Mouse (Mus musculus): ENCODE results near the gene Kcnv2. TPM values are rescaled to one million over a fixed set of nuclear protein-coding genes. Genes with fewer than 3 reads are reported as not detected.

The Kcnv2 gene
- total RNA-seq (2015; ENCODE audit: low replicate concordance) (not detected in 2 replicates), total RNA-seq (2017; ENCODE audit: low replicate concordance) (not detected in 2 replicates)

DNA sequence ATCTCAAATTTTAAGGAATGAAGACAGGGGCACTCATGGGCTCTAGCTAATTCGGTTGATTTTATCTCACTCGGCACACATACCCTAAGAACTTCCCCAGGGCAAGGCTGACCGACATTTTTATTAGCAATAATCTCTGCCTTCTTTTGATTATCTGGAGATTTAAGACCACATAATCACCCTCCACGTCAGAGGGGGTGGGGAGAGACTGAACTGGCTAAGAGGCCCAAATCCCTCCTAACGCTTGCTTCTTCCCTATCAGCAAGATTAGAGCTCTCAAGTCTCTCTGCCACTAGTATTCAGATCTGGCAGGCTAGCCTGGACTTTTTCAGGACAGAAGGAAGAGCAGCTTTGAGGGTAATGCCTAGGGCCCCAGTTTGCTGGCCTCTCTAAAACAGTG is at the start of gene Kcnv2:
TSS of gene Kcnv2 (plus strand) at position 308 of the 400 bp plus-strand sequence.
- no peak for ATAC-seq (replicated peaks; ENCODE audit: low FRiP score, poor library complexity, severe bottlenecking)

DNA sequence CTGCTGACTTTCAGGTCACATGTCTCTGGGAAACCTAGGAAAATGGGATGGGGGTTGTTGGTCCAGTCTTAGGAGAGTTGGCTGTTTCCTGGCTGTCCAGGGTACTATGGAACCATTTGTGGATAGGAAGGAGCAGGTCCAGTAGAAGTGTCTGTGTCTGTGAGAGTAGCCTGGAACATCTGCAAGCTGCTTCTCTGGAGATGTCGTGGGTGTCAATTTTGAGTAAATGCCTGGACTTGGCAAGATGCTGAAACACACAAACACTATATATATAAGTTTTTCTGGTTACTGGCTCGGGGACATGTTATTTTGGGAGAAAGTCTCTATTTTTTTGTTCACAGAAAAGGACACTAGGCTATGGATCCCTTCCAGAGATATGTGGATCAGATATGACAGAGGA is 49.0 kb upstream of the Kcnv2 start:
- ATAC-seq (replicated peaks; ENCODE audit: low FRiP score, poor library complexity, severe bottlenecking) = no peak

DNA sequence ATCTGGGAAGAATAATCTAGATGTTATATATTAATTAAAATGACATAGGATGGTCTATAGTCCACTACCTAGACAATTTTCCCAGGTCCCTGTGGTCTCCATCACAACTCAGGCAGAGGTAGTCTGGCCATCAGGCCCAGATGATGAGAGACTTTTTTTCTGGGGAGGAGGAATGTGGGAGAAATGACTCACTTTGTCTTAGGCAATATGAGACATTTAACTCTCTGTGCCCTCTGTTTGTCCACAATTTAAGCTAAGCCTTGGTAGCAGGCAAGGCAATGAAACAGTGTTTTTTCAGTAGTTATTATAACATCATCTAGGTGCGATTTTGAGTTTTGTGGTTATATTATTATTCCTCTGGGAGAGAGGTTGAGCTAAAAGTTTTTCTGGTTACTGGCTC is 48.0 kb upstream of the Kcnv2 start:
- no peak for ATAC-seq (replicated peaks; ENCODE audit: low FRiP score, poor library complexity, severe bottlenecking)

DNA sequence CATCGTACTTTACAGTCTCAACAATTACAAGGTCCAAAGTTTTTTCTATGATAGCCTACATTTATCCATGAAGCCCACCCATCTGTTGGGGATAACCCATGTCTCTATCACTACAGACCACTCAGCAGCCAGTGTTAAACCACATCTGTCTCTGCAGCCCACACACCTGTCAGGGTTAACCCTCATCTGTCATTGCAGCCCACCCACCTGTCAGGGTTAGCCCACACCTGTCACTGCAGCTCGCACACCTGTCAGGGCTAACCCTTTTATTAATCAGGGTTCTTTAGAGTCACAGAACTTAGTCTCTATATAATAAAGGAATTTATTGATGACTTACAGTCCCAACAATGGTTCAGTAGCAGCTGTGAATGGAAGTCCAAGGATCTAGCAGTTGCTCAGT is 43.2 kb upstream of the Kcnv2 start:
- ATAC-seq (replicated peaks; ENCODE audit: low FRiP score, poor library complexity, severe bottlenecking) = no peak

DNA sequence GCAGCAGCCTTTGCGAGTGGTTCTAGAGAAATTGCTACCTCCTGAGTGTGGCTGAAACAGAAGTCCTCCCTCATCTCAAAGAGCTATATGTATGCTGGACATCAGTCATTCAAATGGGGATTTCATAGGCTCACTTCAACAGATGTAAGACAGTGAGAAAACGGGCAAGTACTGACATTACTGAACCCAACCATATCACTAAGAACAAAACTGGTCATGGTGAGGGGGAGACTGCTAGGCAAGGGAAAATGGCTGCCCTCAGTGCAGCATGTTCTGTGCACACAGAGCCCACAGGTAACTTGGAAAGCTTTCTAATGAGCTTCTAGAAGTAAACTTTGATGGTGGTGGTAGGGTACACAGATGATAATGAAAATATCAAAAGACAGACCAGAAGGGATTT is 12.3 kb upstream of the Kcnv2 start:
- no peak for ATAC-seq (replicated peaks; ENCODE audit: low FRiP score, poor library complexity, severe bottlenecking)

DNA sequence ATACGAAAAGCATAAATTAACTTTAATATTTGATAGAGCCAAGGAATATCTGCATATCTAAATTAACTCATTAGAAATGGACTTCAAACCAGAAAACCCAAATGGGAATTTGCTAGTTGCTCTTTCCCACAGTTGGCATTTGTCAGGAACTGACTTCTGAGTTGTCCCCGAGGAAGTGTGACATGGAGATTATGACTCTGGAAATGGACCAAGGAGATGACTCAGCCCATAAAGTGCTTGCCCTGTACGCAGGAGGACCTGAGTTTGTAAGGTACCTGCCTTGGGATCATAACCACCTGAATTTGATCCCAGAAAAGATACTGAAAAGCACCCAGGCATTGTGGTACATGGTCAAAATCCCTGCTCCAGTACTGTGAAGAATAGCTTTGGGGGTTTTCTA is 11.1 kb upstream of the Kcnv2 start:
- ATAC-seq (replicated peaks; ENCODE audit: low FRiP score, poor library complexity, severe bottlenecking) = no peak

DNA sequence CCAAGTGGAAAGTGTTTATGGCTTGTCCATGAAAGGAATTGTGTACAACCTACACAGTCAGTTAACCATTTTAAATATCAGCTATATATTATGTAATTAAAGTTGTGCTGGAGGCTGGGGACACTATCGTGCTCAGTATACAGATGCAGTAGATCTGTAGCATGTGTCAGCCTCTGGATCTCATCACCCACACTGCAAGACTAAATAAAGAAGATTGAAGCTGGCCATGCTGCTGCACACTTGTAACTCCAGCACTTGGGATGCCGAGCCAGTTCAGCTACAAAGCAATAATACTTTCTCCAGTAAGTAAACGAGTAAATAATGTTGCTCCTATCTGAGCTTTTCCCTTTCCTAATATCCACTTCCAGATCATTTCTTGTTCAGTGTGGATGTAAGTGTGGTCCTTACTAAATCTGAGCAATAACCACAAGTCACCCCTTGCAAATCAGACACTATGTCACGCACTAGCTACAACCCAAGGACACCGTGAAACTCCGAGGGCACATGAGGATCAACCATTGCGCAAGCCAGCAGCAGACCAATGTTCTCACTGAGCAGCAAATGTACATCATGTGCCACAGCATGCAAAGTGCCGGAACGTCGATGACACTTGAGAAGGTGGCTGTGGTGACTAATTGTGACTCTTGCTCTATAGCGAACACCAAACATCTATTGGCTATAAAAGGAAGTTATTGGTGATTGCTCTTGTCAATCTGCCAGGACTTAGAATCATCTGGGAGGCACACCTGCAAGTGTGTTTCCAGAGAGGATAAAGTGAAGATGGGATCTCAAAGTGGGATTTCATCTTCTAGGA is 9.9 kb upstream of the Kcnv2 start:
- ATAC-seq (replicated peaks; ENCODE audit: low FRiP score, poor library complexity, severe bottlenecking) = no peak

DNA sequence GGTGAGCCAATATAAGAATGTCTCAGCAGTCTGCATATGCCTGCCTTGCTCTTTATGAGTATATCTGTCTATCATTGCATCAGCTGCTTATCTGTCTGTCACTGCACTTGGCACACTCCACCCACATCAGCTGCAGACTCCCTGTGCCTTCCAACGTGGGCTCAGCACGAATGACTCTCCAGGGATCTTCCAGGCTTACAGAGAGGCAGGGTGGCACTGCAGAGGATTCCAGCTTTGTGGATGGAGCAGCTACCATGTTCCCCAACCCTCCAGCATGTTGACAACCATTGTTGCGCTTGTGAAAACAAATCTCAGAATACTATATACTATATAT is 9.3 kb upstream of the Kcnv2 start:
- ATAC-seq (replicated peaks; ENCODE audit: low FRiP score, poor library complexity, severe bottlenecking) = no peak

DNA sequence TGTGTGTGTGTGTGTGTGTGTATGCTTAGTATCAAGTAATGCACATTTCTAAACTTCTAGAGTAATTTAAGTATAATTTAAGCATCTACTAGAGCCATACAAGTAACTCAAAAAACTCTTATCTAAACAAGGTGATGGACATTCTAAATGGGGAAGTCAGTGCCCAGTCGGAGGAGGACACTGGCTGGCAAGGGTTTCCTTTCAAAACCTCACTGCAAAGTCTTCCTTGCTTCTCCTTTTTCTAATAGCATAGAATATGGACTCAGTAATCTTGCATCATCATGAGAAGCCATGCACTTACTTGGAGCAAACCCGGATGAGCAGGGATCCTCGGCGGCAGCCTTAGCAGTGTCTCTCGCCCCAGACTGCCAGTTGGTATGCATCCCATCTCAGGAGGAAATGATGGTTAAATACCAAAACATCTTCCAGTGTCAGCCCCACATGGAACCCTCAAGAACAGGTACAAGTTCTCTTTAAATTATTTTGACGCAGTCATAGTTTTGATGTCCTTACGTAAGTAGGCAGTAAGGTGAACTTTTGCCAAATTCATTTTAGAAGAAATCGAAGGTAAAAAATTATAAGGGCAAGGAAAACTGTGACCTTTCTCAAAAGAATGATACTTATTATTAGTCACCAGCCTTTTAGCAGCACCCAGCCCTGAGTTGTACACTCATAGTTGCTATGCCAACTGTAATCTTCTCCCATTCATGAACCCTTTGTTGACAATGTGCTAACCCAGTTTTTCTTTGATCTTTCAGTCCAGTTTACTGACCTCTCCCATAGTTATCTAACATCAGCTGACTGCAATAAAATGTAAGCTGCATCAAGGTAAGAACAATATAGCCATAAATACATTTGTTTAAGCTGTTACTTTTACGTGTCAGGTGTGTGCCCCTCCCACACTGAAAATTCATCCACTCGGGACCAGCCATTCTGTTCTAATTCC is 5.8 kb upstream of the Kcnv2 start:
- no peak for ATAC-seq (replicated peaks; ENCODE audit: low FRiP score, poor library complexity, severe bottlenecking)

DNA sequence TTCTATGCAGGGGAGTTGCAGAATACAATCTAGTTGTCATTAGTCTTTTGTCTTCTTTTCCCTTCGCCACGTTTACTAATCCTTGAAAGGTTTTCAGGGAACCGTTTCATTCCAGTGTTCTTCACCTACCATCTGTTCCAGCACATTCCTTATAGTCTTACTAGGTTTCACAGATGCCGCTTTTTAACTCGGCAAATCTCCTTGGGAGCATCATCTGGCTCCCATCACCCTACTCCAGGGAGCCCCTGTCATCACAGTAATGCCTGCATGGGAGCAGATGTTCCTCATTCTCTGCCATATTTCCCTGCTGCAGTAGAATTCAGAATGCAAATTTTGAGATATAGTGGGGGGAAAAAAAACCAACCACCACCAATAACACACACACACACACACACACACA is 5.1 kb upstream of the Kcnv2 start:
- ATAC-seq (replicated peaks; ENCODE audit: low FRiP score, poor library complexity, severe bottlenecking) = no peak

DNA sequence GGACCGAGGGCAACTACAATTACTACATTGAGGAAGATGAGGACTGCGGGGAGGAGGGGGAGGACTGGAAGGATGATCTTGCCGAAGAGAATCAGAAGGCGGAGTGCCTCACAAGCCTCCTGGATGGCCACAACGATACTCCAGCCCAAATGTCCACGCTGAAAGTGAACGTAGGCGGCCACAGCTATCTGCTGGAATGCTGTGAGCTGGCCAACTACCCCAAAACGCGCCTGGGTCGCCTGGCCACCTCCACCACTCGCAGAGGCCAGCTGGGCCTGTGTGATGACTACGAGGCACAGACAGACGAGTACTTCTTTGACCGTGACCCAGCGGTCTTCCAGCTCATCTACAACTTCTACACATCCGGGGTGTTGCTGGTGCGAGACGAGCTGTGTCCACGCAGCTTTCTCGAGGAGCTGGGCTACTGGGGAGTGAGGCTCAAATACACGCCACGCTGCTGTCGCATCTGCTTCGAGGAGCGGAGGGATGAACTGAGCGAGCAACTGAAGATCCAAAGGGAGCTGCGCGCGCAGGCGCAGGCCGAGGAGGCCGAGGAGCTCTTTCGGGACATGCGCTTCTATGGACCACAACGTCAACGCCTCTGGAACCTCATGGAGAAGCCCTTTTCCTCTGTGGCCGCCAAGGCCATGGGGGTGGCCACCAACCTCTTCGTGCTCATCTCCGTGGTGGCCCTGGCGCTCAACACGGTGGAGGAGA is 681 bp downstream of the Kcnv2 start:
- no peak for ATAC-seq (replicated peaks; ENCODE audit: low FRiP score, poor library complexity, severe bottlenecking)

DNA sequence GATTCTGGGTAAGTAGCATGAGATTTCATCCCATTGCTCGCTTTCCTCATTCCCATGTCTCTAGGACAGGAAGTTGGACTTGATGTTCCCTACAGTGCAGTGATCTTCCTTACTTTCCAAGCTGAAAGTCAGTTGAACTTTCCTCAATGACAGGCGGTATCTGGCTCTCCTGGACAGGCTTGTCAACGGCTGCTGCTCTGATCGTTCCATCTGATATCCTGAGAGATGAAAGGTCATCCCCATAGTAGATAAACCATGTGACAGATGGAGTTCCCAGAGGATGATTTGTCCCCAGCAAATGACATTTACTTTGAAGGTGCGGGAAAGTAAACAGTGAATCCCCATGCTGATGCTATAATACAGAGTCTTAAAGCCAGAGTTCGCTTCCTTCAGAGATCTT is 3.2 kb downstream of the Kcnv2 start:
- no peak for ATAC-seq (replicated peaks; ENCODE audit: low FRiP score, poor library complexity, severe bottlenecking)

DNA sequence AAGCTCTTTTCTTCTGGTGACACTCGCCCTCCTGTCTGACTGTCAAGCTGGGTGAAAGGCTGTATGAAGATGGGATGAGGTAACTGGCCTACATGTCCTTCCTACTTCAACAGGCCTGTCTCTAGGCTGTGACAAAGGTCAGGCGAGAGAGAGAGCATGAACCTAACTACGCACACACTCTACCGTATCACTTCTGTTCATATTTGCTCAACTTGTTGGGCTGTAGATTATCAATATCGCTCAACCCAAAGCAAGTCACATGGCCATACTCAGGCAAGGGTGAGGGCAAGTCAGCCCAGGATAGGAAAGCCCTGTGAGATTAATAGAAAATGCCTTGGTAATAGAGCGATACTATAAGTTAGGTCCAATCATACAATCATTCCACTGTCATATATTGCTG is 5.2 kb downstream of the Kcnv2 start:
- ATAC-seq (replicated peaks; ENCODE audit: low FRiP score, poor library complexity, severe bottlenecking) = no peak

DNA sequence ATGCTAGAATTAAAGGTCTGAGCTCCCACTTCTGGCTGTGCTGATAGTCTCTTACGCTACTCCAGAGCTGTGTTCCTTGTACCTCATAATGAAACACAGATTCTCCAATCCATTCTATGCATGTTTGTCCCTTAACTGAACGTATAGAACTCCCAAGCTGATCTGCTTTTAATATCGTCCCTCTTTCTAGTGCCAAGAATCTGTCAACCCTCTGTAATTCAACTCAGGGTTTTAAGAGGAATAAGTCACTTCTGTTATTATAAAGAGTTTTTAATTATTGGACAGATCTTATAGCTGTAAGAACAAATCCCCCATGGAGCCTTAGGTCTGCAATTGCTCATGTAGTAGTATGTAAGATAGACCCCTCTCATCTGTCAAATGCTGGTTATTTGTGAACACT is 5.8 kb downstream of the Kcnv2 start:
- no peak for ATAC-seq (replicated peaks; ENCODE audit: low FRiP score, poor library complexity, severe bottlenecking)

DNA sequence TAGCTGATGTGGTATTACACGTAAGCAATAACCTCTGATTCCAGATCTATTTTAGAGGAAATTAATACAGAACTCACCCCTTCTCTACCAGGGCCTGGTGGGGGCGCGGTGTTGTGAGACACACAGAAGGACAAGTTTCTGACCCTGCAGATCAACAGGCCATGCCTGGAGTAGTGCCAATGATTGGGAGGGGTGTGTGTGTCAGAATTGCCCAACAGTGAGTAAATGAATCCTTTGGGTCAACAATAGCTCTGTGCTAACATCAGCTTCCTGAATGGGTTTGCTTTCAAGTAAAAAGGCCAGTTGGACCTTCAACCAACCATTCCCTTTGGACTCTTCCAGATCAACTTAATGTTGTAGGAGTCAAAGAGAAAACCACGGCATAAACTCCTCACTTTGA is 6.3 kb downstream of the Kcnv2 start:
- no peak for ATAC-seq (replicated peaks; ENCODE audit: low FRiP score, poor library complexity, severe bottlenecking)

DNA sequence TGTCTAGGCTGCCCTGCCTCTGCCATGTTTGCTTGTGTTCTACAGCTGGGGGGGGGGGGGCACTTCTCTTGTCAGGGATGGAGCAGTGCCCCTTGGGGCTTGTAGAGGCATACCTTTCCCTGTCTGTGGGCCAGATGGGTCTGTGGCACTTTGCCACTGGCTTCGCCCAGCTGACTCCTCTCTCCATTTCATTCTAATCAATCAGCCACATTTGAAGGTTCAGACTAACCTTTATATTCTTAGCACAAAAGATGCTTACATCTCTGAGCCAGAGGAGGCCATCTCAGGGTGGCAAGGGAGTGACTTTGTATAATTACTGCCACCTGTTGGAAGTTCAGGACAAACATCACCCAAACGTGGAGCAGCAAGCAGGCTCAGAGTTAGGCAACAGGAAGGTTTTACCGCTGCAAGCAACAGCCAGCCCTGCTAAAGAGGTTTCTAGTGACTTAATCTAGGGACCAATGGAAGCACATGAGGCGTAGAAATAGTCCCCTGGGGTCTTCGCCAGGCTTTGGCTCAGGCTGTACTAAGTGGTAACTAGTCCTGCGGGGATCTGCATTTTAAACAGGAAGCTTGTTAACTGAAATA is 9.9 kb downstream of the Kcnv2 start:
- no peak for ATAC-seq (replicated peaks; ENCODE audit: low FRiP score, poor library complexity, severe bottlenecking)

DNA sequence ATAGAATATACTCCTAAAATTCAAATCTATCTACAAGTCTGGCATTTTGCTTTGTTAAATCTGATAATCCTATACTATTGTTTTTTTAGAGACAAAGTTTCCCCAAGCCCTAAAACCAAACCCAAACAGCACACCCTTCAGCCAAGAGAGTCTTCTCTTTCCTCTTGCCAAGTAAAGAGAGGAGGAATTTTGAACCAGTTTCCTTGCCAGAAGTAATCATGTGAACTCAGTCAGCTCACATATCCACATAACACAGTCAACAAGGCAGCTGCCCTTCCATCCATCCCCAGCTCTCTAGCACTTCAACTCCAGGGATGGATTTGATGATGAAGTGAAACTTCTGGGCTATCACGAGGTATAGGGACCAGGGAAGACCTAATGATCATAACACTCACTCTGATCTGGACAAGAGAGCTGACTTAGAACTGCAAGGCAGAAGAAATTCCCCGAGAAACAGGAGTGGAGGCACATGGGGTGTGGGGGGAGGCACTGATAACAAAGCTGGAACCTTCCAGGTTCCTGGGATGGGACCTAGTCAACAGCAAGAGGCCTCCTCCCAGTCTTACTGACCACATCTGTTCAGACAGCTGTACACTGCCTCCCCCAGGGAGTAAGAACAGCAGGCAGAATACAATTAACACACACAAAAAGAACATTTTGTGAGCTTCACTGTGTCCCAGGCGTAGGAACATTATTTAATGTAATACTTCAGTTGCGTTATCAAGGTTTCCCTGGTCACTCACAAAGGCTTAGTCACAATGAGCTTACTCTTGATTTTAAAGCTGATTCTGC is 13.9 kb downstream of the Kcnv2 start:
- ATAC-seq (replicated peaks; ENCODE audit: low FRiP score, poor library complexity, severe bottlenecking) = no peak

DNA sequence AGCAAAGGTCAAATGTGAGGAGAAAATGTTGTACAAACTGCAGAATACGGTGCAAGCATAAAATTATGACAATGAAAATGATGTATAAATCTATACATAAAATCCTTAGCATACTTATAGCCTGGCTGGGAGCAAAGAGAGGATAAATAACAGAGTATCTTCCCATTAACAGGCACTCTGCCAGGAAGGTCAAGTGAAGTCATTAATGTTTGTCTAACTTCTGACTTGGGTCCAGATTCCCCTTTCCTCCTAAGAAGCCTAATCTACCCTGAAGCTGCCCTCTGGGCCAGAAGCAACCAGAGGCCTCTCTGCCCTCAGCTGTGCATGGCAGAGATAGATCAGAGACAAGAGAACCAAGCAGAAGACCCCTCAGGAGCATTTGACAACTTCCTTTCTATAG is 24.1 kb downstream of the Kcnv2 start:
- ATAC-seq (replicated peaks; ENCODE audit: low FRiP score, poor library complexity, severe bottlenecking) = no peak

DNA sequence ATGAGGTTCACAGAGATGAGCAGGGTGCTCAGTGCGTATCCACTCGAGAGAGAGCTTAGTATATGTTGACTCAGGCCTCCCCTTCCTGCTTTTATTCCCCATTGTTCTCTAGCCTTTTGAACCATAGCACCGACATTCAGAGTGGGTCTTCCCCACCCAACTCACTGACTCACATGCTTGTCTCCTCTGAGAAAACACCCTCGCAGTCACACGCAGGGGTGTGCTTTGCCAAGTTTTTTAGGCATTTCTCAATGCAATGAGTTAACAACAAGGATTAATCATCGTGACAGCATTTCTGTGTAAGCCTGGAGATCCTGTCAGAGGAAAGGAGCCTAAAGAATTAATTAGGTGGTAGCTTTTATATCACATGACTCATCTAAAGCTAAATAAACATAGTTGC is 29.3 kb downstream of the Kcnv2 start:
- ATAC-seq (replicated peaks; ENCODE audit: low FRiP score, poor library complexity, severe bottlenecking) = no peak
